Mouse (Mus musculus) hindbrain, postnatal 0 days (tissue): ENCODE data around the gene Gpr101. TPM values are rescaled to one million over a fixed set of nuclear protein-coding genes. Genes with fewer than 3 reads are reported as not detected.

Experiments used
- ATAC-seq: fragments of 200-750 bp; cut with Nextera tagmentation; 2 replicates; pipeline ENCODE4 v1.8.0; 2017; ENCODE audit warnings: mild to moderate bottlenecking, moderate TSS enrichment, moderate library complexity
- DNase-seq: peaks from one replicate; pipeline ENCODE4 v3.0.0-alpha.2; 2015; ENCODE audit warnings: low spot score
- H3K27ac ChIP-seq: fragments of 300-500 bp; sonication (generic); 2 replicates; pipeline ENCODE4 v1.5.1; 2014; ENCODE audit warnings: mild to moderate bottlenecking
- H3K27me3 ChIP-seq: fragments of 300-500 bp; sonication (generic); 2 replicates; pipeline ENCODE4 v1.6.1; 2014; ENCODE audit warnings: low read length, mixed read lengths; ENCODE audit not compliant: insufficient read depth
- H3K36me3 ChIP-seq: fragments of 300-500 bp; sonication (generic); 2 replicates; pipeline ENCODE4 v1.6.1; 2014; ENCODE audit warnings: low read length, mixed read lengths; ENCODE audit not compliant: insufficient read depth
- H3K4me1 ChIP-seq: fragments of 300-500 bp; sonication (generic); 2 replicates; pipeline ENCODE4 v1.6.1; 2014; ENCODE audit warnings: antibody characterized with exemption, low read length, mixed read lengths; ENCODE audit not compliant: insufficient read depth
- H3K4me2 ChIP-seq: fragments of 300-500 bp; sonication (generic); 2 replicates; pipeline ENCODE4 v1.6.1; 2014; ENCODE audit warnings: low read depth, mild to moderate bottlenecking, low read length, moderate library complexity, mixed read lengths
- H3K4me3 ChIP-seq: fragments of 300-500 bp; sonication (generic); 2 replicates; pipeline ENCODE4 v1.5.1; 2014; ENCODE audit warnings: low read length
- H3K9ac ChIP-seq: fragments of 300-500 bp; sonication (generic); replicated peaks from 2 replicates; pipeline ENCODE4 v1.6.1; 2014; ENCODE audit warnings: mild to moderate bottlenecking, low read length, moderate library complexity, mixed read lengths
- H3K9me3 ChIP-seq: fragments of 300-500 bp; sonication (generic); 2 replicates; pipeline ENCODE4 v1.6.1; 2016; ENCODE audit warnings: low read length, mixed read lengths
- CTCF ChIP-seq: IDR thresholded peaks from 2 replicates; pipeline ENCODE4 v1.5.1; 2016; ENCODE audit warnings: antibody characterized with exemption, control low read depth, low read depth
- WGBS: fragments of 180-500 bp; shearing (Covaris S2); extraction: QIAGEN DNeasy Blood & Tissue Kit; methylation state at CpG from one replicate; pipeline ENCODE4 v1.1.7; 2014; 5-methylcytosine and 5-hydroxymethylcytosine counted together
- polyA plus RNA-seq: library from polyadenylated mRNA; unstranded; fragments of >200 nt; fragmentation: Nextera tagmentation; extraction: Ambion mirVana; gene quantifications from 2 replicates; pipeline ENCODE4 v1.2.1, GENCODE M21; 2015
- total RNA-seq: library from RNA; depleted of rRNA; stranded (reverse); fragments of >200 nt; gene quantifications from 2 replicates; pipeline ENCODE4 v1.2.3, GENCODE M21; 2014; rRNA removed

The Gpr101 gene
- total RNA-seq (1.7 TPM in 2 replicates), polyA plus RNA-seq (0.75 and 0.77 TPM in 2 replicates)

GRCm38 (mm10) chrX:57503634-57504033 lies at the start of gene Gpr101:
Gpr101 (minus strand) TSS chrX:57503757.
- ATAC-seq: peak; percentile 79
- Histone ChIP-seq H3K9me3 (no peaks in the 10 kb centered on the region), H3K4me2 (peak within 1 kb of the TSS; percentile 66), H3K4me3 (peak within 1 kb of the TSS; percentile 46), H3K4me1 (no peaks in the 10 kb centered on the region), H3K27ac (no peak within 1 kb of the TSS), H3K9ac (0 out of 2 replicates have a peak within 1 kb of the TSS, but pooled peaks have one; percentile 24), H3K27me3 (no peaks in the 10 kb centered on the region), H3K36me3 (no peaks in the 10 kb centered on the region)
- peak; percentile 29 for DNase-seq
- whole genome bisulfite sequencing: 13% methylated on average over 26 of the region's 28 CpGs
- TF ChIP-seq CTCF: no peak

GRCm38 (mm10) chrX:57521117-57522095 lies 17.8 kb upstream of the Gpr101 start:
- H3K27me3 ChIP-seq: no peaks in the 10 kb centered on the region
- H3K27ac ChIP-seq: no peak overlapping the region
- TF ChIP-seq CTCF: peak; percentile 46
- peak overlapping the region; percentile 48 for H3K4me2 ChIP-seq
- no peaks in the 10 kb centered on the region for H3K4me1 ChIP-seq
- DNase-seq (peak; percentile 10), ATAC-seq (peak; percentile 40; the same call in 1 of the 2 replicates)
- no peaks in the 10 kb centered on the region for H3K9me3 ChIP-seq
- H3K4me3 ChIP-seq: peak overlapping the region; percentile 18
- H3K9ac ChIP-seq: no peak overlapping the region
- 44% methylated on average over 28 of the region's 28 CpGs for WGBS
- no peaks in the 10 kb centered on the region for H3K36me3 ChIP-seq

GRCm38 (mm10) chrX:57506247-57506646 lies 2.7 kb upstream of the Gpr101 start:
- no peak for DNase-seq
- no peak for TF ChIP-seq CTCF
- no peak overlapping the region for H3K9ac ChIP-seq
- H3K36me3 ChIP-seq: no peaks in the 10 kb centered on the region
- no peaks in the 10 kb centered on the region for H3K27me3 ChIP-seq
- no peak overlapping the region for H3K27ac ChIP-seq
- no peak overlapping the region for H3K4me2 ChIP-seq
- H3K4me1 ChIP-seq: no peaks in the 10 kb centered on the region
- WGBS: 85% methylated on average over 1 of the region's 1 CpGs
- no peak overlapping the region for H3K4me3 ChIP-seq
- no peaks in the 10 kb centered on the region for H3K9me3 ChIP-seq
- no peak for ATAC-seq

Other genes starting within 250 kb of the Gpr101 start
- gene Arhgef6, start 165.0 kb downstream of the Gpr101 start, total RNA-seq: 5.4 and 8.4 TPM in 2 replicates
- gene Arhgef6, start 165.0 kb downstream of the Gpr101 start, polyA plus RNA-seq: 4.6 and 4.7 TPM in 2 replicates
- gene Rbmx, start 110.7 kb downstream of the Gpr101 start, total RNA-seq: 81.8 and 86.3 TPM in 2 replicates
- 110 and 117 TPM in 2 replicates for gene Rbmx, start 110.7 kb downstream of the Gpr101 start, polyA plus RNA-seq
- gene Gm364, start 94.6 kb downstream of the Gpr101 start, total RNA-seq: not detected in 2 replicates
- gene Gm364, start 94.6 kb downstream of the Gpr101 start, polyA plus RNA-seq: 0.06 TPM in 1 of 2 replicates, not detected in the other